Mouse (Mus musculus) midbrain, embryonic 11.5 days (tissue): ENCODE data around the gene Ppme1. TPM values are rescaled to one million over a fixed set of nuclear protein-coding genes. Genes with fewer than 3 reads are reported as not detected.

ENCODE experiments used
- ATAC-seq: fragments of 200-750 bp; cut with Nextera tagmentation; 2 replicates; pipeline ENCODE4 v1.8.0; 2017; ENCODE audit warnings: moderate TSS enrichment, moderate library complexity; ENCODE audit not compliant: low FRiP score
- DNase-seq: peaks from one replicate; pipeline ENCODE4 v3.0.0; 2015; ENCODE audit warnings: low spot score; ENCODE audit errors: missing footprints
- H3K27ac ChIP-seq: fragments of 300-500 bp; sonication (generic); 2 replicates; pipeline ENCODE4 v1.5.1; 2014; ENCODE audit warnings: low read depth, low read length
- H3K27me3 ChIP-seq: fragments of 300-500 bp; sonication (generic); 2 replicates; pipeline ENCODE4 v1.6.1; 2014; ENCODE audit warnings: mild to moderate bottlenecking, low read length, moderate library complexity, mixed read lengths; ENCODE audit not compliant: control insufficient read depth, insufficient read depth
- H3K36me3 ChIP-seq: fragments of 300-500 bp; sonication (generic); 2 replicates; pipeline ENCODE4 v1.6.1; 2014; ENCODE audit warnings: mild to moderate bottlenecking, low read length, moderate library complexity, mixed read lengths; ENCODE audit not compliant: control insufficient read depth, insufficient read depth
- H3K4me1 ChIP-seq: fragments of 300-500 bp; sonication (generic); 2 replicates; pipeline ENCODE4 v1.6.1; 2014; ENCODE audit warnings: low read length; ENCODE audit not compliant: control insufficient read depth, insufficient read depth
- H3K4me2 ChIP-seq: fragments of 300-500 bp; sonication (generic); 2 replicates; pipeline ENCODE4 v1.6.1; 2014; ENCODE audit warnings: mild to moderate bottlenecking, moderate library complexity
- H3K4me3 ChIP-seq: fragments of 300-500 bp; sonication (generic); 2 replicates; pipeline ENCODE4 v1.5.1; 2014; ENCODE audit warnings: low read depth, low read length
- H3K9ac ChIP-seq: fragments of 300-500 bp; sonication (generic); 2 replicates; pipeline ENCODE4 v1.6.1; 2014; ENCODE audit warnings: low read length
- H3K9me3 ChIP-seq: fragments of 300-500 bp; sonication (generic); 2 replicates; pipeline ENCODE4 v1.6.1; 2016; ENCODE audit warnings: low read length; ENCODE audit not compliant: control insufficient read depth
- WGBS: fragments of 180-500 bp; shearing (Covaris S2); extraction: QIAGEN DNeasy Blood & Tissue Kit; methylation state at CpG from one replicate; pipeline ENCODE4 v1.1.7; 2014; 5-methylcytosine and 5-hydroxymethylcytosine counted together
- polyA plus RNA-seq: library from polyadenylated mRNA; unstranded; fragments of >200 nt; fragmentation: Nextera tagmentation; extraction: Ambion mirVana; gene quantifications from 2 replicates; pipeline ENCODE4 v1.2.1, GENCODE M21; 2014

Gene Ppme1
- polyA plus RNA-seq, 1 experiment from 2014 or later = 95.4 TPM

DNA sequence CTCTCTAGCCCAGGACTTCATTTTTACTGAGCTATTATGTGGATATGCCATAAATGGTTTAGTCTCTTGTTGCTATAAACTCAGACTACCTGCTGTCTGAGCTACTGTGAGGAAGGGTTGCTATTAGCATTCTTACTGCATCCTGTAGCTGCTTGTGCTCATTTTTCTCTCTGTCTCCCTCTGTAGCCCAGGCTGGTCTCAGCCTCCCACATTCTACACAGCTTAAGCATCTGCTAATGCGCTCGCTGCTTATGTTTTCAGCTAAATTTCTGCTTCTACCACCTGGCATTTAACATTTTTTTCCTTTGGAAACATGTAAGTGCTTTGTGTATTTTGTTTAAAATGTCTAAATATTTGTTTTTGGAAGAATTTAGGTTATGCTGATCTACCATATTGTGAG is 76.4 kb downstream of the Ppme1 start:
- ATAC-seq (no peak), DNase-seq (peak; percentile 12)
- no peak overlapping the region for H3K4me2 ChIP-seq
- no peaks in the 10 kb centered on the region for H3K27me3 ChIP-seq
- H3K4me1 ChIP-seq = no peaks in the 10 kb centered on the region
- no peak overlapping the region for H3K4me3 ChIP-seq
- no peak overlapping the region for H3K27ac ChIP-seq
- H3K9me3 ChIP-seq = no peaks in the 10 kb centered on the region
- H3K36me3 ChIP-seq = no peaks in the 10 kb centered on the region
- 98% methylated on average over 2 of the region's 2 CpGs for WGBS
- no peak overlapping the region for H3K9ac ChIP-seq

GRCm38 (mm10) chr7:100293546-100293945 is 78.6 kb downstream of the Ppme1 start:
- H3K9me3 ChIP-seq = no peaks in the 10 kb centered on the region
- H3K9ac ChIP-seq = no peak overlapping the region
- H3K27me3 ChIP-seq = no peaks in the 10 kb centered on the region
- 0 out of 2 replicates have a peak, but pooled peaks cover 2% of the 10 kb centered on the region for H3K4me1 ChIP-seq
- 86% methylated on average over 8 of the region's 8 CpGs for WGBS
- no peak overlapping the region for H3K4me2 ChIP-seq
- H3K4me3 ChIP-seq = no peak overlapping the region
- DNase-seq (no peak), ATAC-seq (no peak)
- no peaks in the 10 kb centered on the region for H3K36me3 ChIP-seq
- no peak overlapping the region for H3K27ac ChIP-seq

DNA sequence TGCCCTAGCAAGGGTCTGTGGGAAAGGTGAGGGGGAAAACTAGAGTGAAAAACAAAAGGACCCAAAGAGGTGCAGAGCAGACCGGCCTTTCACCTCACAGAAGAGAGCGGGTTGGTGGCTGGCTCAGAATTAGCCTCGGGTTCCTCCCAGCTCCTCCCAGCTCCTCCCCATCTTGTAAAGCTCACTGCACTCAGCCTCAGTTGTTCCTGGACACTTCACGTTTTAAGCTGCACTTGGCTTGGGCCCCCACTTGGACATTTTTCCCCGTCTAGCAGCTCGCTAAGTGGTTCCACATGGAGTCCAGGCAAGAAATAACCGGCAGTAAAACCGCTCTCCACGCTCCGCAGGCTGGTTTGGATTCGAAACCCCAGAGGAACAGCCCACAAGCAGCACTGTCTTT is 83.5 kb downstream of the Ppme1 start:
- DNase-seq (peak; percentile 88), ATAC-seq (peak; percentile 9; the same call in 1 of the 2 replicates)
- WGBS = 44% methylated on average over 11 of the region's 11 CpGs
- no peaks in the 10 kb centered on the region for H3K9me3 ChIP-seq
- no peak overlapping the region for H3K4me2 ChIP-seq
- peak overlapping the region; percentile 71 for H3K27ac ChIP-seq
- H3K36me3 ChIP-seq = no peaks in the 10 kb centered on the region
- H3K27me3 ChIP-seq = peaks cover 12% of the 10 kb centered on the region
- H3K4me3 ChIP-seq = no peak overlapping the region
- no peak overlapping the region for H3K9ac ChIP-seq
- peaks cover 10% of the 10 kb centered on the region for H3K4me1 ChIP-seq

DNA sequence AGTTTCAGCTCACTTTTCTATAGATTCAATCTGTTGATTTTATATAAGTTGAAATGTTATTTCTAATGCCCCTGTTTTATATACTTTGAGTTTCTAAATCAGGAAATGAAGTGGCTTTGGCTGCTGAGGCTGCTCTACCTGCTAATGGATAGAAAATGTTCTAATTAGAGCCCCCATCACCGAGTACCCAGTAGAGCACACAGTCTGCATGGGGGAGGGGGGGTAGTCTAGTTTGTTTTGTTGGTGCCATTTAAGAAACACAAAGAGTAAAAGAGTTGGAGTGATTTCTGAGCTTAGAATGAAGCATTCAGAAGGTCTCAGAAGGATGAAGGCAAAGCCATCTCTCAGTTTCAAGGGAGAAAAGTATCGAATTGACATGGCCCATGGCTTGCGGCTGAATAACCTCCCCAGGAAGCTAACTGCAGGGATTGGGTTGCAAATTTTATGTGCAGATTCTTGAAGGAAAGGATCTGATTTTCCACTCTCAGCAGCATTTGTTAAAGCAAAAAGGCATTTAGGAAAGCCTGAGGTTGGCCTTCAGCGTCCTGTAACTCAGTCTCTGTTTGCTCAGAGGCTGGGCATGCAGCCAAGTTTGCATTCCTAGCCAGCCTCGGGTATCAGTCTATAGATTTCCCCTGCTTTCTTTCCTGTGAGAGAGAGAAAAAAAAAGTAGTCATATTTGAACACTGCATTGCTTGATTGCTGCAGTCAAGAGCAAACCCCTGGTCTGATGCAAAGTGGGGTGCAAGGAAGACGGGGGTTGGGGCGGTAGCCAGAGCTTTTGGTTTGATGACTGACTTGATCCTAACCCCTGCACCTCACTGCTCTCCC is 84.1 kb downstream of the Ppme1 start:
- H3K27ac ChIP-seq = peak overlapping the region; percentile 71
- WGBS = 50% methylated on average over 7 of the region's 7 CpGs
- no peaks in the 10 kb centered on the region for H3K9me3 ChIP-seq
- H3K27me3 ChIP-seq = peaks cover 12% of the 10 kb centered on the region
- no peaks in the 10 kb centered on the region for H3K36me3 ChIP-seq
- no peak overlapping the region for H3K4me2 ChIP-seq
- peaks cover 12% of the 10 kb centered on the region for H3K4me1 ChIP-seq
- DNase-seq (peak; percentile 91), ATAC-seq (peak; percentile 58; the same call in 1 of the 2 replicates)
- no peak overlapping the region for H3K4me3 ChIP-seq
- H3K9ac ChIP-seq = no peak overlapping the region

GRCm38 (mm10) chr7:100285383-100285782 is 86.7 kb downstream of the Ppme1 start, which contains the start of gene P4ha3:
TSS of gene P4ha3 (plus strand) at chr7:100285520.
- ATAC-seq (peak; percentile 71), DNase-seq (peak; percentile 92)
- WGBS = under 1% methylated on average over 53 of the region's 53 CpGs
- H3K27ac ChIP-seq = no peak within 1 kb of the TSS
- H3K4me1 ChIP-seq = peaks cover 12% of the 10 kb centered on the region
- H3K4me3 ChIP-seq = peak within 1 kb of the TSS; percentile 47
- peak within 1 kb of the TSS; percentile 62 for H3K9ac ChIP-seq
- H3K36me3 ChIP-seq = no peaks in the 10 kb centered on the region
- H3K27me3 ChIP-seq = peaks cover 12% of the 10 kb centered on the region
- peak within 1 kb of the TSS; percentile 66 for H3K4me2 ChIP-seq
- H3K9me3 ChIP-seq = no peaks in the 10 kb centered on the region

DNA sequence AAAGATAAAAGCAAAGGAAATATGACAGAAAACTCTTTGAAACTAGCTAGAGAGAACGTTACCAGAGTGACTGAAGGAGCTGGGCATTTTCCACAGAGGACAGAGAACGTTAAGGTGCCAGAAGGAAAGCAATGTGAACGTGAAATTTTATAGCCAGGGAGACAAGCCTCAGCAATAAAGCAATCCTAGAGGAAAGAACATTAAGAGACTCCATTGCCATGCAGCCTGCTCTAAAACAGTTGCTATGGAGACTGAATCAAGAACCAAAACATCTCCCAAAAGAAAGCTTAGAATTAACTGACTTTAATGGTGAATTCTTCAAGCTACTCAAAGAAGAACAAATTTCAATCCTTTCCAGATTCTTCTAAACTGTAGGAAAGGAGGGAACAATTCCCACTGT is 88.8 kb downstream of the Ppme1 start:
- peaks cover 7% of the 10 kb centered on the region for H3K4me1 ChIP-seq

GRCm38 (mm10) chr7:100281596-100281995 is 90.5 kb downstream of the Ppme1 start:
- H3K4me3 ChIP-seq = no peak overlapping the region
- no peak overlapping the region for H3K27ac ChIP-seq
- no peak overlapping the region for H3K4me2 ChIP-seq
- DNase-seq = peak; percentile 68
- peaks cover 6% of the 10 kb centered on the region for H3K4me1 ChIP-seq
- no peaks in the 10 kb centered on the region for H3K36me3 ChIP-seq
- 52% methylated on average over 3 of the region's 3 CpGs for WGBS
- H3K9ac ChIP-seq = no peak overlapping the region
- peaks cover 12% of the 10 kb centered on the region for H3K27me3 ChIP-seq
- ATAC-seq = no peak
- H3K9me3 ChIP-seq = no peaks in the 10 kb centered on the region

More for the DNA sequence above, 88.8 kb downstream of the Ppme1 start:
- ATAC-seq (no peak), DNase-seq (no peak)
- Histone ChIP-seq H3K27ac (no peak overlapping the region), H3K4me2 (no peak overlapping the region), H3K9ac (no peak overlapping the region), H3K36me3 (no peaks in the 10 kb centered on the region), H3K9me3 (no peaks in the 10 kb centered on the region), H3K4me3 (no peak overlapping the region), H3K27me3 (peaks cover 12% of the 10 kb centered on the region)
- WGBS = 23% methylated on average over 3 of the region's 3 CpGs

DNA sequence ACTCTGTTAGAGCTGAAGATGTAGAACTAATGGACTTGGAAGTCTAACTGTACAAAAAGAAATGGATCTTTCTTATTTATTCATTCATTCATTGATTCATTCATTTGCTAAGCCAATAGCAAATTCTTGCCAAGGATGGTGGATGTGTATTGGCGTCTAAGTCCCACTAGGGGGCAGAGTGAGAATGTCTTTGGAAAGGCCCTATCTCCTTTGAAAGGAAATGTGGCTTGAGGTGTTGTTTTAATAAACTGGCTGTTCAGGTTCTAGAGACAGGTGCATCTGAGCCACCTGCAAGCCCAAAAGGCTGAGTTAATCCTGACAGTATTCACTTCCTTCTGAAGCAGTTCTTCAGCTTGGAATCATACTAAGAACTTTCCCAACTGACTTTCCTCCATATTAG is 92.3 kb downstream of the Ppme1 start:
- WGBS = 0% methylated on average over 1 of the region's 1 CpGs
- Histone ChIP-seq H3K4me2 (no peak overlapping the region), H3K9me3 (no peaks in the 10 kb centered on the region), H3K27me3 (peaks cover 3% of the 10 kb centered on the region), H3K9ac (no peak overlapping the region), H3K4me3 (no peak overlapping the region), H3K4me1 (peaks cover 2% of the 10 kb centered on the region; the same call in 1 of the 2 replicates), H3K36me3 (no peaks in the 10 kb centered on the region), H3K27ac (no peak overlapping the region)
- DNase-seq (peak; percentile 89), ATAC-seq (no peak)
